Mouse (Mus musculus) ovary, adult 18-20 months (tissue): ENCODE measurements around the gene Anxa7.

ENCODE experiments used
- DNase-seq: peaks from one replicate; pipeline ENCODE4 v3.0.0; 2022; ENCODE audit warnings: low spot score, mixed read lengths

The Anxa7 gene

GRCm38 (mm10) chr14:20432420-20432819 is 47.5 kb downstream of the Anxa7 start:
- DNase-seq: no peak

DNA sequence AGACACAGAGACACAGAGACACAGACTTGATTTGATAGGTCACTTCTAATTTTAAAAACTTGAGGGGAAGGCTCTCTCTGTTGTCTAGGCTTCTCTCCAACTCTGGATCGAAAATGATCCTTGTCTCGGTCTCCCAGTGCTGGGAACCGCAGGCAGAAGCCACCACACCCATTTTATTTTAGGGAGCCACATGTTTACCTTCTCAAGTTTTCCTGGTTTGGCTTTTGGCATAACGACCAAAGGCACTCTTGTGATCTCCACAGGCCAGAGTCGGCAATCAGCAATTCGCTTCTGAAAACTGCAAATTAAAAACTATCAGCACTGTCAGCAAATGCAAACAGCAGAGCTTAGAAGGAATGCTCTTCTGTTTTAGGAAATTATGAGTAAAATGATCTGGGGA is 48.2 kb downstream of the Anxa7 start:
- DNase-seq: no peak

DNA sequence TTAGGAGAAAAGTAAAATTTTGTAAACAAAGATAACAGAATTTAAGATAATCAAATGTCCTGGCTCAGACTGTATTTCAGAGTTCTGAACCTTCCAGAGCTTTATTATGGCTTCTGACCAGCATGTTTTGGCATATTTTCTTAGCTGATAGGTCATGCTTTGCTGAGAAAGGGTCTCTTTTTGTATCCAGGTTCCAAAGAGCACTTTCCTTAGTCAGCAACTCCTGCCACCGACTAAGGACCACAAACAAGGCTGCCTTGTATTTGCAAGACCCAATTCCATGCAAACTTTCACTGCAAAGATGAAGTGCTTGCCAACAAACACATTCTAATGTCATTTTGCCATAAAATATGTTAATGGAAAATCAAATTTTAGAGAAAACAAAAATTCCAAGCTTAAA is 50.1 kb downstream of the Anxa7 start:
- DNase-seq: no peak

- no peak for DNase-seq
These were observed 51.3 kb downstream of the Anxa7 start for GRCm38 (mm10) chr14:20428593-20428992.

DNA sequence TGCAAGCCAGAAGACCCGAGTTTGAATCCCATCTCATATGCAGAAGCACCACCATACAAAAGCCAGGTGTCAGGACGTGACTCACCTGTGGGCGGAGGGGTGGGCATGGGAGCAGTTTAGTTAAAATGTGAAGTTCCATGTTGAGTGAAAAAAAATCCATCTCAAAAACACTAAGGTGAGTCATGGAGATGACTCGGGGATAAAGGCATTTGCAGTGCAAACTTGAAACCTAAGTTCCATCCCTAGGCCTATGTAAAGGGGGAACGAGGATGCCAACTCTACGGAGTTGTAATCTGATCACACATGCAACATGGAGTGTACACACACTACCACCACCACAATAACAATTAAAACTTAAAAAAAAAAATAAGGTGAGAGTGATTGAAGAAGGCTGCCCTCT is 56.9 kb downstream of the Anxa7 start:
- DNase-seq: no peak

GRCm38 (mm10) chr14:20422257-20422656 is 57.7 kb downstream of the Anxa7 start:
- DNase-seq: no peak
